Mouse (Mus musculus): ENCODE results near the gene Alpk1. TPM values are rescaled to one million over a fixed set of nuclear protein-coding genes. Genes with fewer than 3 reads are reported as not detected.
"Not testable (repeated sequence)": the region's sequence is repeated elsewhere in the genome, so short reads cannot be mapped to it uniquely, and the experiment has no call there.

The Alpk1 gene
- polyA plus RNA-seq, 1 experiment from 2014 or later: 1.0 TPM

GRCm38 (mm10) chr3:127788919-127789318 is 8.6 kb upstream of the Alpk1 start:
- peaks cover 64% of the 10 kb centered on the region for H3K27me3 ChIP-seq
- no peak overlapping the region for H3K9ac ChIP-seq (replicated peaks)
- WGBS: 19% methylated on average over 8 of the region's 8 CpGs
- H3K27ac ChIP-seq: no peak overlapping the region
- peaks cover 21% of the 10 kb centered on the region for H3K4me1 ChIP-seq (replicated peaks)
- peak overlapping the region; percentile 57 for H3K4me3 ChIP-seq (replicated peaks)
- no peaks in the 10 kb centered on the region for H3K36me3 ChIP-seq
- peak overlapping the region; percentile 97 for H3K4me2 ChIP-seq (replicated peaks)
- no peaks in the 10 kb centered on the region for H3K9me3 ChIP-seq
- ATAC-seq: no peak

- H3K9ac ChIP-seq (replicated peaks): no peak overlapping the region
- H3K27ac ChIP-seq: no peak overlapping the region
- no peak for ATAC-seq
- H3K4me3 ChIP-seq (replicated peaks): no peak overlapping the region
- H3K9me3 ChIP-seq: no peaks in the 10 kb centered on the region
- H3K36me3 ChIP-seq: no peaks in the 10 kb centered on the region
- WGBS: 39% methylated on average over 7 of the region's 7 CpGs
- no peak overlapping the region for H3K4me2 ChIP-seq (replicated peaks)
- H3K4me1 ChIP-seq (replicated peaks): peaks cover 21% of the 10 kb centered on the region
- H3K27me3 ChIP-seq: peaks cover 64% of the 10 kb centered on the region
Measured at GRCm38 (mm10) chr3:127788038-127788437, 7.7 kb upstream of the Alpk1 start.

DNA sequence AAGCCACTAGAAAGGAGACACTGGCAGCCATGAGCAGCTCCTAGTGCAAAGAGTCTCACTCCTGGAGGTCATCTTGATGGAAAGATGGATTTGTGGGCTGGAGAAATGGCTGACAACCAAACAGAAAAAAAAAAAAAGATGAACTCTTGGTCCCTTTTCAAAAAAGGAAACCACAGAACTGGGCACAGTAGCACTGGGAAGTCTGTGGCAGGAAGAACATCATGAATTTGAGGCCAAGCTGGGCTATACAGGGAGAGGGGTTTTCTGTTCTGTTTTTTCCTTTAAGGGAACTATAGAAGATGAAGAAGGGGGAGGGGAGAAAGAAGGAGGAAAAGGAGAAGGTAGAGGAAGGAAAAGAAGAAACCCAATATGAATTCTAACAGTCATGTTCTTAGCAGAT is 6.7 kb upstream of the Alpk1 start:
- peaks cover 57% of the 10 kb centered on the region for H3K27me3 ChIP-seq
- no peaks in the 10 kb centered on the region for H3K36me3 ChIP-seq
- H3K4me2 ChIP-seq (replicated peaks): no peak overlapping the region
- ATAC-seq: no peak
- no peak overlapping the region for H3K27ac ChIP-seq
- H3K9ac ChIP-seq (replicated peaks): no peak overlapping the region
- no peaks in the 10 kb centered on the region for H3K9me3 ChIP-seq
- peaks cover 21% of the 10 kb centered on the region for H3K4me1 ChIP-seq (replicated peaks)
- no peak overlapping the region for H3K4me3 ChIP-seq (replicated peaks)

DNA sequence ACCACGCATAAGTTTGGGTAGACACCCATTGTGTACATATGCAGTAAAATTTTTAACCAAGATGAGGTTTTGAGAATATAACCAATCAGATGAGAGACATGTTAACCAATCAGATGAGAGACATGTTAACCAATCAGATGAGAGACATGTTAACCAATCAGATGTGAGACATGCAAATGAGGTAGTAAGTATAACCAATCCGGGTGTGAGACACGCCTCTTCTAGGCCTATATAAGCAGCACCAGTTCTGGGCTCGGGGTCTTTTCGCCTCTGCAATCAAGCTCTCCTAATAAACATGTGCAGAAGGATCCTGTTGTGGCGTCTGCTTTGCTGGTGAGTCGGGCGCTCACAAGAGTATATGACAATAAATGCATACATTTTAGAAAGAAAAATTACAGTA is 3.4 kb upstream of the Alpk1 start:
- not testable (repeated sequence) for H3K4me2 ChIP-seq (replicated peaks); ATAC-seq; H3K4me3 ChIP-seq (replicated peaks); H3K9me3 ChIP-seq; H3K4me1 ChIP-seq (replicated peaks); H3K9ac ChIP-seq (replicated peaks); H3K27ac ChIP-seq; H3K36me3 ChIP-seq
- WGBS: 97% methylated on average over 8 of the region's 8 CpGs
- peaks cover 41% of the 10 kb centered on the region for H3K27me3 ChIP-seq

GRCm38 (mm10) chr3:127782921-127783320 is 2.6 kb upstream of the Alpk1 start:
- H3K27ac ChIP-seq: no peak overlapping the region
- no peak overlapping the region for H3K4me3 ChIP-seq (replicated peaks)
- 93% methylated on average over 6 of the region's 6 CpGs for WGBS

DNA sequence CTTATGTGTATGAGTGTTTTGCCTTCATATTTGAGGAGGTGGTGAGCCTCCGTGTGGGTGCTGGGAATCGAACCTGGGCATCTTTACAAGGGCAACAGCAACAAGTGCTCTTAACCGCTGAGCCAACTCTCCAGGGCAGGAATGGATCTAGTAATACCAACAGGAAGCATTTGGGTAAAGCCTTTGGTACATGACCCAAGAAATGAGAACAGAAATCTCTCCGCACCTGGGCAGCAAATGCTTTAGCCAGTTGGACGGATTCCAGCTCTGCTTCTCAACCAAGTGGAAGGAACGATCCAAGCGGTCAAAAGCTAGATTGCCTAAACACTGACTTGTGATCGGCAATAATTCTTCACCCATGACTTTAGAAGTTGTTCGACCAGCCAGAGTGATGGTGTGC is 594 bp upstream of the Alpk1 start:
- Histone ChIP-seq H3K4me2 (replicated peaks) (no peak overlapping the region), H3K9ac (replicated peaks) (no peak overlapping the region), H3K27me3 (peaks cover 16% of the 10 kb centered on the region), H3K36me3 (no peaks in the 10 kb centered on the region), H3K4me1 (replicated peaks) (peaks cover 5% of the 10 kb centered on the region), H3K9me3 (no peaks in the 10 kb centered on the region), H3K4me3 (replicated peaks) (no peak overlapping the region), H3K27ac (no peak overlapping the region)
- no peak for ATAC-seq
- whole genome bisulfite sequencing: 95% methylated on average over 9 of the region's 9 CpGs

More at GRCm38 (mm10) chr3:127782921-127783320, 2.6 kb upstream of the Alpk1 start:
- H3K27me3 ChIP-seq: peaks cover 34% of the 10 kb centered on the region
- no peak for ATAC-seq
- no peak overlapping the region for H3K4me2 ChIP-seq (replicated peaks)
- no peaks in the 10 kb centered on the region for H3K9me3 ChIP-seq
- H3K4me1 ChIP-seq (replicated peaks): peaks cover 5% of the 10 kb centered on the region
- no peak overlapping the region for H3K9ac ChIP-seq (replicated peaks)
- H3K36me3 ChIP-seq: no peaks in the 10 kb centered on the region

DNA sequence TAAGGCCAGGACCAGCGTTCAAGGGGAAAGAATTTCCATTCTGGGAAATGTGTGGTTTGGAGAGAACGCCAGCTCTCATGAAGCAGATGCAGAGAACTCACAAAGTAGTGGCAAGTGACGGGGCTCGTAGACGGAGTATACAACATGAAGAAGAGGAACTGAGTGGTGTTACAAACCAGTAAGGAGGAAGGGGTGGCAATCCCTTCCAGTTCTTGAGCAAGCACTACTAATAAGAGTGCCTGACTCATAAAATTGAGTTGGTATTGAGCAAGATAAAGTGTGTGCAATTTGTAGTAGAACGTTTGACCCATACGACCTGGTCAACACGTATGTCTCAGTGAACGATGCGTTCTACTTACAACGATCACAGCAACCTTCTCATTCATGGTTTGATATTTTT is 11.2 kb downstream of the Alpk1 start:
- Histone ChIP-seq H3K4me2 (replicated peaks) (no peak overlapping the region), H3K27me3 (peaks cover 19% of the 10 kb centered on the region), H3K4me1 (replicated peaks) (no peaks in the 10 kb centered on the region), H3K9me3 (no peaks in the 10 kb centered on the region), H3K27ac (no peak overlapping the region), H3K36me3 (no peaks in the 10 kb centered on the region), H3K9ac (replicated peaks) (no peak overlapping the region), H3K4me3 (replicated peaks) (no peak overlapping the region)
- 90% methylated on average over 11 of the region's 11 CpGs for WGBS
- ATAC-seq: no peak

- H3K9me3 ChIP-seq: no peaks in the 10 kb centered on the region
- no peak overlapping the region for H3K4me2 ChIP-seq (replicated peaks)
- H3K4me1 ChIP-seq (replicated peaks): no peaks in the 10 kb centered on the region
- no peak overlapping the region for H3K4me3 ChIP-seq (replicated peaks)
- no peak overlapping the region for H3K9ac ChIP-seq (replicated peaks)
- WGBS: 73% methylated on average over 3 of the region's 3 CpGs
- H3K36me3 ChIP-seq: no peaks in the 10 kb centered on the region
- H3K27ac ChIP-seq: no peak overlapping the region
- H3K27me3 ChIP-seq: peaks cover 46% of the 10 kb centered on the region
- ATAC-seq: no peak
Measured at GRCm38 (mm10) chr3:127765971-127766370, 14.4 kb downstream of the Alpk1 start.

GRCm38 (mm10) chr3:127764541-127764940 is 15.8 kb downstream of the Alpk1 start:
- H3K9me3 ChIP-seq: no peaks in the 10 kb centered on the region
- WGBS: 51% methylated on average over 5 of the region's 5 CpGs
- H3K36me3 ChIP-seq: no peaks in the 10 kb centered on the region
- H3K27me3 ChIP-seq: peaks cover 55% of the 10 kb centered on the region
- no peak overlapping the region for H3K9ac ChIP-seq (replicated peaks)
- no peak overlapping the region for H3K4me3 ChIP-seq (replicated peaks)
- ATAC-seq: no peak
- H3K4me1 ChIP-seq (replicated peaks): no peaks in the 10 kb centered on the region
- no peak overlapping the region for H3K4me2 ChIP-seq (replicated peaks)
- H3K27ac ChIP-seq: no peak overlapping the region

GRCm38 (mm10) chr3:127763076-127763612 is 17.2 kb downstream of the Alpk1 start:
- Histone ChIP-seq H3K36me3 (no peaks in the 10 kb centered on the region), H3K4me3 (replicated peaks) (no peak overlapping the region), H3K9ac (replicated peaks) (no peak overlapping the region)

DNA sequence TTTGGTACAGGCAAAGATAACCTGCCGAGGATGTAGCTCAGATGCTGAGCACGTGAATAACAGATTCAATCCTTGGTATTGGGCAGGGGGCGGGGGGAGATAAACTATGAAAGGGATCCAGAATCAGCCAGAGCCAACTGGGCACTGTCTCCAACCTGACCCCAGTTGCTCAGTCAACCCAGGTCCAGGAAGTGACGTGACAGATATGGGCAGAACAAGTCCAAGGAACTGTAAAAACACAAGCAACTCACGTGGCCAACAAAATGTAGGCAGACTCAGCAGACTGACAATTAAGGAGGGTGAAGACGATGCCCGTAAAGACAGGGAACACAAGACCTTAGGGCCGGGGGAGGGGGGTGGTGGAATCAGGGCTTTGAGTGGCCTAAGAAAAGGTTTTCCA is 17.9 kb downstream of the Alpk1 start:
- no peak overlapping the region for H3K27ac ChIP-seq
- H3K9me3 ChIP-seq: no peaks in the 10 kb centered on the region
- peaks cover 10% of the 10 kb centered on the region for H3K4me1 ChIP-seq (replicated peaks)
- H3K4me3 ChIP-seq (replicated peaks): no peak overlapping the region
- H3K36me3 ChIP-seq: no peaks in the 10 kb centered on the region
- H3K9ac ChIP-seq (replicated peaks): no peak overlapping the region
- peaks cover 68% of the 10 kb centered on the region for H3K27me3 ChIP-seq
- 70% methylated on average over 8 of the region's 8 CpGs for WGBS
- no peak overlapping the region for H3K4me2 ChIP-seq (replicated peaks)
- ATAC-seq: no peak

More at GRCm38 (mm10) chr3:127763076-127763612, 17.2 kb downstream of the Alpk1 start:
- H3K4me2 ChIP-seq (replicated peaks): no peak overlapping the region
- peaks cover 61% of the 10 kb centered on the region for H3K27me3 ChIP-seq
- H3K27ac ChIP-seq: no peak overlapping the region
- no peak for ATAC-seq
- H3K9me3 ChIP-seq: no peaks in the 10 kb centered on the region
- H3K4me1 ChIP-seq (replicated peaks): peaks cover 9% of the 10 kb centered on the region
- 25% methylated on average over 7 of the region's 7 CpGs for WGBS

DNA sequence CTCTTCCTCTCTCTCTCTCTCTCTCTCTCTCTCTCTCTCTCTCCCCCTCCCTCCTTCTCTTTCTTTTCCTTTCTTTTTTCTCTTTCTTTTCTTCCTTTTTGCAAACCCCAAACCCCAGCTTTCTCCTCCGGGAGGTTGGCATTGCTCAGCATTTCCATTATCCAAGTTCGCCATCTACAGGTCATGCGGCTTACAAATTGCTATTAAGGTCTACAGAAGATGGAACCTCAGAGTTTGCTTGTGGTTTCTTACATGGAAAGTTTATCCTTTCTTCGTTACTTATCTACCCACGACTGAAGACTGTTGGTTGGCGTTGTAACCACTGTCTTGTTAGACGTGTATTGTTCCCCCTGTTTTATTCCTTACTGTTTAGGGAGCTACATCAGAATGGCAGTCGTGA is 21.1 kb downstream of the Alpk1 start:
- peaks cover 92% of the 10 kb centered on the region for H3K27me3 ChIP-seq
- H3K9me3 ChIP-seq: no peaks in the 10 kb centered on the region
- WGBS: 12% methylated on average over 8 of the region's 8 CpGs
- 0 out of 2 replicates have a peak, but pooled peaks have one; percentile 35 for ATAC-seq
- H3K9ac ChIP-seq (replicated peaks): no peak overlapping the region
- no peak overlapping the region for H3K27ac ChIP-seq
- H3K4me1 ChIP-seq (replicated peaks): peaks cover 10% of the 10 kb centered on the region
- H3K36me3 ChIP-seq: no peaks in the 10 kb centered on the region
- H3K4me2 ChIP-seq (replicated peaks): no peak overlapping the region
- no peak overlapping the region for H3K4me3 ChIP-seq (replicated peaks)

DNA sequence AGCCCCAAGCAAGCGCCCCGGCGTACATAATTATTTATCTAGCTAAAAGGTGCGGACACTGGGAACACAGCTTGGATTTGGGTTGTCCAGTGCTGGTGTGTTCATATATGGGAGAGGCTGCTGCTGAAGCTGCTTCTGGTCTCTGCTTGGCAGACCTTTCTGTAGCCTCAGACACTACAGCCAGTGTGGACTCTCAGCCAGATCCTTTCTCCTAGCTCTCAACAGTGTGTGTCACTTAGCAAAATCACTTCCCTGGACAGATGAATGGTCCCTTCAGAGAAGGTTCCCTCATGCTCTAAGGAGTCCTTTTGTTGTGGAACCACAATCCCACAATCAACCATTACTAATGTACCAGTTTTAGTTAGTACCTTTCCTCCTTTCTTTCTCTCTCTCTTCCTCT is 21.5 kb downstream of the Alpk1 start:
- Histone ChIP-seq H3K36me3 (no peaks in the 10 kb centered on the region), H3K4me3 (replicated peaks) (no peak overlapping the region), H3K4me1 (replicated peaks) (peaks cover 10% of the 10 kb centered on the region), H3K27me3 (peaks cover 92% of the 10 kb centered on the region), H3K27ac (peak overlapping the region; percentile 44; the same call in 1 of the 2 replicates), H3K9ac (replicated peaks) (no peak overlapping the region), H3K9me3 (no peaks in the 10 kb centered on the region), H3K4me2 (replicated peaks) (no peak overlapping the region)
- WGBS: 46% methylated on average over 4 of the region's 4 CpGs
- ATAC-seq: peak; percentile 55

Measured in midbrain, embryonic 13.5 days (tissue).